Mouse (Mus musculus) liver, adult 2 months (tissue): ENCODE results near the gene Hcrtr2. TPM values are rescaled to one million over a fixed set of nuclear protein-coding genes. Genes with fewer than 3 reads are reported as not detected.
A peak's percentile ranks its signal among the peaks of the same experiment; 100 is the strongest.

Experiments
- DNase-seq: peaks from one replicate; pipeline ENCODE4 v3.0.0-alpha.2; 2011; ENCODE audit warnings: low read depth, low spot score; ENCODE audit errors: extremely low read depth
- H3K27ac ChIP-seq: fragments of 200-500 bp; replicated peaks from 2 replicates; pipeline ENCODE4 v1.5.1; 2012; ENCODE audit warnings: low read depth, mild to moderate bottlenecking, control low read depth, inconsistent platforms, low read length; ENCODE audit not compliant: insufficient read depth
- H3K27me3 ChIP-seq: fragments of 200-500 bp; 2 replicates; pipeline ENCODE4 v1.6.1; 2012; ENCODE audit warnings: mild to moderate bottlenecking, moderate library complexity, low read length, inconsistent platforms; ENCODE audit not compliant: control insufficient read depth, insufficient read depth
- H3K36me3 ChIP-seq: fragments of 200-500 bp; 2 replicates; pipeline ENCODE4 v1.6.1; 2012; ENCODE audit warnings: low read length, inconsistent platforms; ENCODE audit not compliant: control insufficient read depth, insufficient read depth
- H3K4me1 ChIP-seq: fragments of 200-500 bp; 2 replicates; pipeline ENCODE4 v1.6.1; 2011; ENCODE audit warnings: low read length; ENCODE audit not compliant: control insufficient read depth, insufficient read depth
- H3K4me3 ChIP-seq: fragments of 200-500 bp; 2 replicates; pipeline ENCODE4 v1.5.1; 2011; ENCODE audit warnings: low read depth, mild to moderate bottlenecking, control low read depth, low read length, moderate library complexity; ENCODE audit not compliant: insufficient read depth
- H3K79me2 ChIP-seq: fragments of 200-500 bp; 2 replicates; pipeline ENCODE4 v1.6.1; 2012; ENCODE audit warnings: inconsistent platforms, mild to moderate bottlenecking, low read length, moderate library complexity; ENCODE audit not compliant: control insufficient read depth, insufficient read depth
- H3K9ac ChIP-seq: fragments of 200-500 bp; 2 replicates; pipeline ENCODE4 v1.6.1; 2012; ENCODE audit warnings: low read depth, mild to moderate bottlenecking, control low read depth, inconsistent platforms, low read length
- CTCF ChIP-seq: fragments of 200-500 bp; IDR thresholded peaks from 2 replicates; pipeline ENCODE4 v1.5.1; 2011; ENCODE audit warnings: low read depth, low read length, control low read depth
- POLR2A ChIP-seq: fragments of 200-500 bp; IDR thresholded peaks from 2 replicates; pipeline ENCODE4 v1.6.1; 2011; ENCODE audit warnings: low read length, control low read depth; ENCODE audit not compliant: insufficient read depth; ENCODE audit errors: extremely low read depth
- whole genome bisulfite sequencing: fragments of 180-500 bp; shearing (Covaris S2); methylation state at CpG from one replicate; pipeline ENCODE4 v1.1.7; 2018; 5-methylcytosine and 5-hydroxymethylcytosine counted together
- polyA plus RNA-seq: library from polyadenylated mRNA; depleted of rRNA; stranded (reverse); fragments of >200 nt; gene quantifications from 2 replicates; pipeline ENCODE4 v1.2.3, GENCODE M21; 2012
- total RNA-seq: library from RNA; depleted of rRNA; stranded (reverse); fragments of >200 nt; gene quantifications from 2 replicates; pipeline ENCODE4 v1.2.3, GENCODE M21; 2014

Gene Hcrtr2
- total and polyA plus RNA-seq, 2 experiments, result 0.09 TPM; not detected in 1

DNA sequence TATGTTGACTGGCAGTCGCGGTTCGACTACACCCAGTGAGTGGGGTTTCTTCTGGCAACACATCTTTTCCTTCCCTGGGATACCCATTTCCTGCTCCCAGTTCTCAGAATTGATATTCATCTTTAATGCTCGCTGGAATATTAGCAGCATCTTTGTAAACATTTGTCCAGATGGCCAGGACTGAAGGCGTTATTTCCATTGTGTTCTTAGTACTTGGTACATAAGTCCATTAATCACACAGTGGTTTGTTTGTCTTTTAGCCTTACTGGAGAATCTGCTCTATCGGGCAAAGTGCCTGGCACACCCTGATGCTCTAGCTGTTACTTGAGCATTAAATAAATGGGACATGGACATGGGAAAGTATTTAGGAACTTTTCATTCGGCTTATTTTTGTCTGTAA is 71.1 kb downstream of the Hcrtr2 start:
- no peaks in the 10 kb centered on the region for H3K4me1 ChIP-seq
- DNase-seq, result no peak
- H3K27me3 ChIP-seq, result no peaks in the 10 kb centered on the region
- no peak for TF ChIP-seq CTCF
- no peak for TF ChIP-seq POLR2A
- no peak overlapping the region for H3K27ac ChIP-seq
- 80% methylated on average over 7 of the region's 7 CpGs for WGBS
- H3K36me3 ChIP-seq, result no peaks in the 10 kb centered on the region
- no peaks in the 10 kb centered on the region for H3K79me2 ChIP-seq
- H3K9ac ChIP-seq, result no peak overlapping the region
- H3K4me3 ChIP-seq, result no peak overlapping the region

- Histone ChIP-seq H3K36me3 (no peaks in the 10 kb centered on the region), H3K79me2 (no peaks in the 10 kb centered on the region), H3K4me3 (no peak overlapping the region), H3K4me1 (no peaks in the 10 kb centered on the region), H3K27me3 (no peaks in the 10 kb centered on the region), H3K27ac (no peak overlapping the region), H3K9ac (no peak overlapping the region)
- WGBS, result 86% methylated on average over 4 of the region's 4 CpGs
- DNase-seq, result no peak
- TF ChIP-seq CTCF (no peak), POLR2A (no peak)
Measured at GRCm38 (mm10) chr9:76252109-76252508, 71.5 kb downstream of the Hcrtr2 start.

- no peak overlapping the region for H3K9ac ChIP-seq
- H3K27me3 ChIP-seq, result no peaks in the 10 kb centered on the region
- H3K4me1 ChIP-seq, result no peaks in the 10 kb centered on the region; the same call in 1 of the 2 replicates
- no peaks in the 10 kb centered on the region for H3K79me2 ChIP-seq
- no peak overlapping the region for H3K4me3 ChIP-seq
- 46% methylated on average over 1 of the region's 1 CpGs for WGBS
- no peak overlapping the region for H3K27ac ChIP-seq
- DNase-seq, result no peak
- no peak for TF ChIP-seq CTCF
- no peak for TF ChIP-seq POLR2A
- no peaks in the 10 kb centered on the region for H3K36me3 ChIP-seq
Measured at GRCm38 (mm10) chr9:76242322-76242721, 81.3 kb downstream of the Hcrtr2 start.

- WGBS, result 90% methylated on average over 5 of the region's 5 CpGs
- Histone ChIP-seq H3K36me3 (no peaks in the 10 kb centered on the region), H3K4me3 (no peak overlapping the region), H3K79me2 (no peaks in the 10 kb centered on the region), H3K27me3 (no peaks in the 10 kb centered on the region; the same call in 1 of the 2 replicates), H3K27ac (peak overlapping the region; percentile 26), H3K9ac (no peak overlapping the region), H3K4me1 (no peaks in the 10 kb centered on the region; the same call in 1 of the 2 replicates)
- no peak for DNase-seq
- TF ChIP-seq CTCF, result no peak
- no peak for TF ChIP-seq POLR2A
Measured at GRCm38 (mm10) chr9:76237946-76238345, 85.7 kb downstream of the Hcrtr2 start.

GRCm38 (mm10) chr9:76237243-76237642 is 86.4 kb downstream of the Hcrtr2 start:
- Histone ChIP-seq H3K9ac (no peak overlapping the region), H3K79me2 (no peaks in the 10 kb centered on the region), H3K4me3 (no peak overlapping the region), H3K4me1 (no peaks in the 10 kb centered on the region; the same call in 1 of the 2 replicates), H3K36me3 (no peaks in the 10 kb centered on the region), H3K27me3 (no peaks in the 10 kb centered on the region; the same call in 1 of the 2 replicates), H3K27ac (no peak overlapping the region)
- TF ChIP-seq POLR2A (no peak), CTCF (no peak)
- peak; percentile 71 for DNase-seq
- WGBS, result 13% methylated on average over 12 of the region's 12 CpGs

GRCm38 (mm10) chr9:76236626-76237025 is 87.0 kb downstream of the Hcrtr2 start:
- Histone ChIP-seq H3K4me1 (no peaks in the 10 kb centered on the region; the same call in 1 of the 2 replicates), H3K27me3 (no peaks in the 10 kb centered on the region; the same call in 1 of the 2 replicates), H3K36me3 (no peaks in the 10 kb centered on the region), H3K27ac (no peak overlapping the region), H3K79me2 (no peaks in the 10 kb centered on the region), H3K4me3 (no peak overlapping the region), H3K9ac (no peak overlapping the region)
- WGBS, result under 1% methylated on average over 7 of the region's 7 CpGs
- TF ChIP-seq CTCF (peak; percentile 54), POLR2A (no peak)
- peak; percentile 64 for DNase-seq
